Mouse (Mus musculus): ENCODE measurements around the gene Kat2b. TPM values are rescaled to one million over a fixed set of nuclear protein-coding genes. Genes with fewer than 3 reads are reported as not detected.

Kat2b gene
- total and polyA plus RNA-seq, 2 experiments = 15.6 to 57.4 TPM

GRCm38 (mm10) chr17:53627497-53627896, 60.8 kb downstream of the Kat2b start:
- 4% methylated on average over 4 of the region's 4 CpGs for WGBS
- TF ChIP-seq POLR2A (IDR thresholded peaks at IDR 0.05; ENCODE audit: extremely low read depth, insufficient read depth, low read length) (no peak), CTCF (IDR thresholded peaks at IDR 0.05; ENCODE audit: low read depth, low read length) (no peak)
- no peak overlapping the region for H3K4me3 ChIP-seq (ENCODE audit: insufficient read depth, low read depth, low read length)
- peaks cover 19% of the 10 kb centered on the region for H3K4me1 ChIP-seq (ENCODE audit: control insufficient read depth, insufficient read depth, low read length)
- H3K27me3 ChIP-seq (ENCODE audit: control insufficient read depth, insufficient read depth, low read length) = no peaks in the 10 kb centered on the region
- peaks cover 2% of the 10 kb centered on the region; the same call in 1 of the 2 replicates for H3K79me2 ChIP-seq (ENCODE audit: control insufficient read depth, insufficient read depth, low read length)
- peak; percentile 89 for DNase-seq (ENCODE audit: extremely low read depth, low read depth, low spot score)
- H3K9ac ChIP-seq (ENCODE audit: low read depth, low read length) = no peak overlapping the region
- peak overlapping the region; percentile 89 for H3K27ac ChIP-seq (replicated peaks; ENCODE audit: insufficient read depth, low read depth, low read length)
- peaks cover 20% of the 10 kb centered on the region for H3K36me3 ChIP-seq (ENCODE audit: control insufficient read depth, insufficient read depth, low read length)

- H3K9ac ChIP-seq (ENCODE audit: low read depth, low read length) = peak overlapping the region; percentile 57; the same call in 1 of the 2 replicates
- H3K36me3 ChIP-seq (ENCODE audit: control insufficient read depth, insufficient read depth, low read length) = peaks cover 26% of the 10 kb centered on the region
- H3K4me1 ChIP-seq (ENCODE audit: control insufficient read depth, insufficient read depth, low read length) = peaks cover 19% of the 10 kb centered on the region
- peak overlapping the region; percentile 99 for H3K27ac ChIP-seq (replicated peaks; ENCODE audit: insufficient read depth, low read depth, low read length)
- no peaks in the 10 kb centered on the region for H3K27me3 ChIP-seq (ENCODE audit: control insufficient read depth, insufficient read depth, low read length)
- 24% methylated on average over 5 of the region's 5 CpGs for WGBS
- TF ChIP-seq CTCF (IDR thresholded peaks at IDR 0.05; ENCODE audit: low read depth, low read length) (no peak), POLR2A (IDR thresholded peaks at IDR 0.05; ENCODE audit: extremely low read depth, insufficient read depth, low read length) (no peak)
- DNase-seq (ENCODE audit: extremely low read depth, low read depth, low spot score) = peak; percentile 97
- H3K4me3 ChIP-seq (ENCODE audit: insufficient read depth, low read depth, low read length) = no peak overlapping the region
- H3K79me2 ChIP-seq (ENCODE audit: control insufficient read depth, insufficient read depth, low read length) = peaks cover 2% of the 10 kb centered on the region; the same call in 1 of the 2 replicates
Observed at GRCm38 (mm10) chr17:53628131-53628530, 61.5 kb downstream of the Kat2b start.

- no peaks in the 10 kb centered on the region for H3K27me3 ChIP-seq (ENCODE audit: control insufficient read depth, insufficient read depth, low read length)
- H3K36me3 ChIP-seq (ENCODE audit: control insufficient read depth, insufficient read depth, low read length) = peaks cover 43% of the 10 kb centered on the region
- no peak for DNase-seq (ENCODE audit: extremely low read depth, low read depth, low spot score)
- TF ChIP-seq POLR2A (IDR thresholded peaks at IDR 0.05; ENCODE audit: extremely low read depth, insufficient read depth, low read length) (no peak), CTCF (IDR thresholded peaks at IDR 0.05; ENCODE audit: low read depth, low read length) (no peak)
- no peak overlapping the region for H3K4me3 ChIP-seq (ENCODE audit: insufficient read depth, low read depth, low read length)
- H3K79me2 ChIP-seq (ENCODE audit: control insufficient read depth, insufficient read depth, low read length) = peaks cover 2% of the 10 kb centered on the region; the same call in 1 of the 2 replicates
- H3K9ac ChIP-seq (ENCODE audit: low read depth, low read length) = no peak overlapping the region
- H3K27ac ChIP-seq (replicated peaks; ENCODE audit: insufficient read depth, low read depth, low read length) = no peak overlapping the region
- H3K4me1 ChIP-seq (ENCODE audit: control insufficient read depth, insufficient read depth, low read length) = peaks cover 15% of the 10 kb centered on the region
Observed at GRCm38 (mm10) chr17:53631344-53631743, 64.7 kb downstream of the Kat2b start.

GRCm38 (mm10) chr17:53643360-53643759, 76.7 kb downstream of the Kat2b start:
- no peak for TF ChIP-seq POLR2A (IDR thresholded peaks at IDR 0.05; ENCODE audit: extremely low read depth, insufficient read depth, low read length)
- no peak for TF ChIP-seq CTCF (IDR thresholded peaks at IDR 0.05; ENCODE audit: low read depth, low read length)
- 14% methylated on average over 4 of the region's 4 CpGs for WGBS
- DNase-seq (ENCODE audit: extremely low read depth, low read depth, low spot score) = peak; percentile 100
- H3K36me3 ChIP-seq (ENCODE audit: control insufficient read depth, insufficient read depth, low read length) = peaks cover 52% of the 10 kb centered on the region
- H3K79me2 ChIP-seq (ENCODE audit: control insufficient read depth, insufficient read depth, low read length) = no peaks in the 10 kb centered on the region
- no peak overlapping the region for H3K4me3 ChIP-seq (ENCODE audit: insufficient read depth, low read depth, low read length)
- H3K4me1 ChIP-seq (ENCODE audit: control insufficient read depth, insufficient read depth, low read length) = peaks cover 25% of the 10 kb centered on the region
- H3K27ac ChIP-seq (replicated peaks; ENCODE audit: insufficient read depth, low read depth, low read length) = peak overlapping the region; percentile 97
- H3K9ac ChIP-seq (ENCODE audit: low read depth, low read length) = no peak overlapping the region
- H3K27me3 ChIP-seq (ENCODE audit: control insufficient read depth, insufficient read depth, low read length) = no peaks in the 10 kb centered on the region

- H3K36me3 ChIP-seq (ENCODE audit: control insufficient read depth, insufficient read depth, low read length) = peaks cover 43% of the 10 kb centered on the region
- peak; percentile 99 for DNase-seq (ENCODE audit: extremely low read depth, low read depth, low spot score)
Observed at GRCm38 (mm10) chr17:53650251-53650661, 83.6 kb downstream of the Kat2b start.

GRCm38 (mm10) chr17:53654596-53654995, 87.9 kb downstream of the Kat2b start:
- Histone ChIP-seq H3K79me2 (ENCODE audit: control insufficient read depth, insufficient read depth, low read length) (no peaks in the 10 kb centered on the region), H3K4me3 (ENCODE audit: insufficient read depth, low read depth, low read length) (no peak overlapping the region), H3K27ac (replicated peaks; ENCODE audit: insufficient read depth, low read depth, low read length) (peak overlapping the region; percentile 95), H3K36me3 (ENCODE audit: control insufficient read depth, insufficient read depth, low read length) (peaks cover 45% of the 10 kb centered on the region), H3K4me1 (ENCODE audit: control insufficient read depth, insufficient read depth, low read length) (peaks cover 29% of the 10 kb centered on the region), H3K27me3 (ENCODE audit: control insufficient read depth, insufficient read depth, low read length) (no peaks in the 10 kb centered on the region), H3K9ac (ENCODE audit: low read depth, low read length) (peak overlapping the region; percentile 51)
- TF ChIP-seq CTCF (IDR thresholded peaks at IDR 0.05; ENCODE audit: low read depth, low read length) (no peak), POLR2A (IDR thresholded peaks at IDR 0.05; ENCODE audit: extremely low read depth, insufficient read depth, low read length) (no peak)
- DNase-seq (ENCODE audit: extremely low read depth, low read depth, low spot score) = no peak
- WGBS = 61% methylated on average over 4 of the region's 4 CpGs

More at GRCm38 (mm10) chr17:53650251-53650661, 83.6 kb downstream of the Kat2b start:
- Histone ChIP-seq H3K79me2 (ENCODE audit: control insufficient read depth, insufficient read depth, low read length) (no peaks in the 10 kb centered on the region), H3K27ac (replicated peaks; ENCODE audit: insufficient read depth, low read depth, low read length) (peak overlapping the region; percentile 63), H3K4me1 (ENCODE audit: control insufficient read depth, insufficient read depth, low read length) (peaks cover 26% of the 10 kb centered on the region), H3K9ac (ENCODE audit: low read depth, low read length) (no peak overlapping the region), H3K4me3 (ENCODE audit: insufficient read depth, low read depth, low read length) (no peak overlapping the region), H3K27me3 (ENCODE audit: control insufficient read depth, insufficient read depth, low read length) (no peaks in the 10 kb centered on the region)
- TF ChIP-seq CTCF (IDR thresholded peaks at IDR 0.05; ENCODE audit: low read depth, low read length) (no peak), POLR2A (IDR thresholded peaks at IDR 0.05; ENCODE audit: extremely low read depth, insufficient read depth, low read length) (no peak)
- 15% methylated on average over 2 of the region's 2 CpGs for WGBS
